In genomic region chr6:29101248-29101864, GRCm38 (mm10) we compare ENCODE assay signal across 22 mouse cellular contexts. TPM values are rescaled to one million over a fixed set of nuclear protein-coding genes. Genes with fewer than 3 reads are reported as not detected.
DNase-seq lines count a peak whose midpoint lies in the region; ATAC-seq lines count a peak whose summit lies in the region.
"Had no signal": no experiment of that assay in that cellular context is flagged by ENCODE, and none has a peak within 500 bp of the region (broad histone marks: within the 10 kb centered on the region; RNA-seq: fewer than 3 reads in every experiment).

No protein-coding gene starts in this region.

- H3K4me2 ChIP-seq in forebrain, embryonic 13.5 days: no peak overlapping the region
- H3K4me2 ChIP-seq in forebrain, embryonic 11.5 days (ENCODE audit: low read depth, low read length, severe bottlenecking): no peak overlapping the region
- no peak overlapping the region for H3K4me2 ChIP-seq in midbrain, embryonic 11.5 days
- no peak overlapping the region for H3K4me2 ChIP-seq in midbrain, embryonic 14.5 days (ENCODE audit: low read length)
- H3K4me2 ChIP-seq: intestine, embryonic 15.5 days; limb, embryonic 12.5 days had no signal

- H3K27me3 ChIP-seq in forebrain, embryonic 13.5 days: no peaks in the 10 kb centered on the region
- H3K27me3 ChIP-seq in forebrain, embryonic 11.5 days (ENCODE audit: control insufficient read depth, insufficient read depth, low read length): no peaks in the 10 kb centered on the region
- no peaks in the 10 kb centered on the region for H3K27me3 ChIP-seq in midbrain, embryonic 11.5 days (ENCODE audit: control insufficient read depth, insufficient read depth, low read length)
- H3K27me3 ChIP-seq in midbrain, embryonic 14.5 days (ENCODE audit: control insufficient read depth, insufficient read depth, low read length): no peaks in the 10 kb centered on the region
- H3K27me3 ChIP-seq: intestine, embryonic 15.5 days; limb, embryonic 12.5 days had no signal

- 84% methylated on average over 9 of the region's 9 CpGs for WGBS in forebrain, embryonic 13.5 days
- 89% methylated on average over 9 of the region's 9 CpGs for WGBS in forebrain, embryonic 11.5 days
- WGBS in midbrain, embryonic 11.5 days: 86% methylated on average over 9 of the region's 9 CpGs
- WGBS in midbrain, embryonic 14.5 days: 88% methylated on average over 9 of the region's 9 CpGs

- no peaks in the 10 kb centered on the region for H3K36me3 ChIP-seq in forebrain, embryonic 13.5 days (ENCODE audit: poor library complexity, severe bottlenecking)
- H3K36me3 ChIP-seq in forebrain, embryonic 11.5 days (ENCODE audit: control insufficient read depth, insufficient read depth, low read length): no peaks in the 10 kb centered on the region
- no peaks in the 10 kb centered on the region for H3K36me3 ChIP-seq in midbrain, embryonic 11.5 days (ENCODE audit: control insufficient read depth, insufficient read depth, low read length)
- no peaks in the 10 kb centered on the region for H3K36me3 ChIP-seq in midbrain, embryonic 14.5 days (ENCODE audit: control insufficient read depth, insufficient read depth, low read length)
- H3K36me3 ChIP-seq: intestine, embryonic 15.5 days; limb, embryonic 12.5 days had no signal

- no peaks in the 10 kb centered on the region for H3K9me3 ChIP-seq in forebrain, embryonic 13.5 days (replicated peaks)
- H3K9me3 ChIP-seq in forebrain, embryonic 11.5 days (ENCODE audit: control insufficient read depth, low read length): no peaks in the 10 kb centered on the region
- H3K9me3 ChIP-seq in midbrain, embryonic 11.5 days (ENCODE audit: control insufficient read depth, low read length): no peaks in the 10 kb centered on the region
- no peaks in the 10 kb centered on the region for H3K9me3 ChIP-seq in midbrain, embryonic 14.5 days (ENCODE audit: control insufficient read depth, low read length)
- H3K9me3 ChIP-seq: intestine, embryonic 15.5 days had no signal

- ATAC-seq in forebrain, embryonic 13.5 days: 0 out of 2 replicates have a peak, but pooled peaks have one; percentile 57
- ATAC-seq in forebrain, embryonic 11.5 days (replicated peaks; ENCODE audit: low FRiP score): no peak
- ATAC-seq in midbrain, embryonic 11.5 days (ENCODE audit: low FRiP score): no peak
- no peak for ATAC-seq in midbrain, embryonic 14.5 days (ENCODE audit: low FRiP score, low TSS enrichment)
- ATAC-seq: intestine, embryonic 15.5 days had no signal

- H3K9ac ChIP-seq in forebrain, embryonic 13.5 days: no peak overlapping the region
- H3K9ac ChIP-seq in forebrain, embryonic 11.5 days (ENCODE audit: low read length): no peak overlapping the region
- H3K9ac ChIP-seq in midbrain, embryonic 11.5 days (ENCODE audit: low read length): no peak overlapping the region
- no peak overlapping the region for H3K9ac ChIP-seq in midbrain, embryonic 14.5 days (replicated peaks; ENCODE audit: low read length)
- H3K9ac ChIP-seq: intestine, embryonic 15.5 days; limb, embryonic 12.5 days had no signal

- H3K4me1 ChIP-seq in forebrain, embryonic 13.5 days: no peaks in the 10 kb centered on the region
- H3K4me1 ChIP-seq in forebrain, embryonic 11.5 days (replicated peaks; ENCODE audit: control insufficient read depth, insufficient read depth, low read length): no peaks in the 10 kb centered on the region
- peaks cover 6% of the 10 kb centered on the region; the same call in 1 of the 2 replicates for H3K4me1 ChIP-seq in midbrain, embryonic 11.5 days (ENCODE audit: control insufficient read depth, insufficient read depth, low read length)
- H3K4me1 ChIP-seq in midbrain, embryonic 14.5 days (ENCODE audit: control insufficient read depth, insufficient read depth, low read length): peaks cover 4% of the 10 kb centered on the region; the same call in 1 of the 2 replicates
- H3K4me1 ChIP-seq: intestine, embryonic 15.5 days; limb, embryonic 12.5 days had no signal

- H3K27ac ChIP-seq in forebrain, embryonic 13.5 days: no peak overlapping the region
- H3K27ac ChIP-seq in forebrain, embryonic 11.5 days (ENCODE audit: low read depth, low read length): no peak overlapping the region
- no peak overlapping the region for H3K27ac ChIP-seq in midbrain, embryonic 11.5 days (ENCODE audit: low read depth, low read length)
- H3K27ac ChIP-seq in midbrain, embryonic 14.5 days (replicated peaks; ENCODE audit: low read depth, low read length): no peak overlapping the region
- H3K27ac ChIP-seq: gastrocnemius, adult 2 months; heart, adult 2 months; intestine, embryonic 15.5 days; limb, embryonic 12.5 days; macrophage had no signal

- no peak overlapping the region for H3K4me3 ChIP-seq in forebrain, embryonic 13.5 days
- H3K4me3 ChIP-seq in forebrain, embryonic 11.5 days (ENCODE audit: low read depth, low read length): no peak overlapping the region
- H3K4me3 ChIP-seq in midbrain, embryonic 11.5 days (ENCODE audit: low read depth, low read length): no peak overlapping the region
- no peak overlapping the region for H3K4me3 ChIP-seq in midbrain, embryonic 14.5 days (replicated peaks; ENCODE audit: low read depth, low read length)
- H3K4me3 ChIP-seq: gastrocnemius, adult 2 months; heart, adult 2 months; intestine, embryonic 15.5 days; limb, embryonic 12.5 days had no signal

- DNase-seq in forebrain, embryonic 11.5 days (ENCODE audit: low spot score): no peak
- DNase-seq in midbrain, embryonic 11.5 days (ENCODE audit: low spot score, missing footprints): peak; percentile 70
- DNase-seq in midbrain, embryonic 14.5 days: no peak
- peak; percentile 41 to 44 for DNase-seq in left cerebral cortex, adult 18-20 months (ENCODE audit: low spot score in 2 of 2)
- peak; percentile 53 for DNase-seq in right cerebral cortex, postnatal 25 days
- DNase-seq in lung, postnatal 14 days: no peak
- no peak for DNase-seq in embryo, embryonic 11 days
- DNase-seq: adrenal gland, adult 8-10 months; gastrocnemius, adult 2 months; heart, adult 2 months; heart, postnatal 10 days; kidney, postnatal 14 days had no signal

RNA-seq across cellular contexts. Expression of gene Lep, which starts 41.3 kb away (rescaled TPM):
- polyA plus RNA-seq in forebrain, embryonic 13.5 days (2015; fragmentation: Nextera tagmentation; extraction: Ambion mirVana): not detected in 2 replicates
- polyA plus RNA-seq in forebrain, embryonic 11.5 days (2014; fragmentation: Nextera tagmentation; extraction: Ambion mirVana): not detected in 2 replicates
- polyA plus RNA-seq in midbrain, embryonic 11.5 days (2014; fragmentation: Nextera tagmentation; extraction: Ambion mirVana): not detected in 2 replicates
- polyA plus RNA-seq in midbrain, embryonic 14.5 days (2014; fragmentation: Nextera tagmentation; extraction: Ambion mirVana): not detected in 2 replicates
- not detected for total RNA-seq in left cerebral cortex, adult 18-20 months (2021)
- total RNA-seq: common myeloid progenitor, adult 5-6 weeks; ES-E14; neutrophil, adult 5-6 weeks had no signal
- polyA plus RNA-seq: intestine, embryonic 15.5 days; limb, embryonic 12.5 days; liver, embryonic 16.5 days; macrophage; small intestine, adult 2 months; stomach, embryonic 14.5 days had no signal

Comparison
In these comparisons a context has a peak if more than half of its experiments do, and no peak if none do; other contexts are left out.
1. DNase-seq: peak in midbrain, embryonic 11.5 days (single experiment), left cerebral cortex, adult 18-20 months (2 of 2) and right cerebral cortex, postnatal 25 days (single experiment); none in forebrain, embryonic 11.5 days (single experiment), midbrain, embryonic 14.5 days (single experiment), lung, postnatal 14 days (single experiment) and embryo, embryonic 11 days (single experiment).